Mouse (Mus musculus) liver, postnatal 0 days (tissue): ENCODE results near the gene Npl.

Experiments used
- CTCF ChIP-seq: sonication (generic); IDR thresholded peaks from 2 replicates; pipeline ENCODE4 v1.5.1; 2016; ENCODE audit warnings: antibody characterized with exemption, low read depth
- EP300 ChIP-seq: IDR thresholded peaks from 2 replicates; pipeline ENCODE4 v1.6.1; 2016; ENCODE audit warnings: antibody characterized with exemption, low read depth, mild to moderate bottlenecking

DNA sequence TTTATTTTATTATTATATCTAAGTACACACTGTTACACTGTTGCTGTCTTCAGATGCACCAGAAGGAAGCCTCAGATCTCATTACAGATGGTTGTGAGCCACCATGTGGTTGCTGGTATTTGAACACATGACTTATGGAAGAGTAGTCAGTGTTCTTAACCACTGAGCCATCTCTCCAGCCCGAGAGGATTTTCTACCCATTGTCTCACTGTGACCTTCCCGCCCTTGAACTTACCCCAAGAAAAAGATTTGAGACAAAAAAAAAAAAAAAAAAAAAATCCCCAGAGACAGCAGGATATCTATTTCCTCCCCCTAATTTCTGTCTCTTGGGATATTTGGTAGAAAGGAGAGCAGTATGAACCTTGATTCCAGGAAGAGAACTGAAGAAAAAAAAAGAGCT is 60.3 kb downstream of the Npl start:
- TF ChIP-seq CTCF (no peak), EP300 (no peak)
